Mouse (Mus musculus): Measurements from ENCODE around the gene Nf1. TPM values are rescaled to one million over a fixed set of nuclear protein-coding genes. Genes with fewer than 3 reads are reported as not detected.

Gene Nf1
- polyA plus RNA-seq, 1 experiment from 2014 or later = 9.0 TPM

DNA sequence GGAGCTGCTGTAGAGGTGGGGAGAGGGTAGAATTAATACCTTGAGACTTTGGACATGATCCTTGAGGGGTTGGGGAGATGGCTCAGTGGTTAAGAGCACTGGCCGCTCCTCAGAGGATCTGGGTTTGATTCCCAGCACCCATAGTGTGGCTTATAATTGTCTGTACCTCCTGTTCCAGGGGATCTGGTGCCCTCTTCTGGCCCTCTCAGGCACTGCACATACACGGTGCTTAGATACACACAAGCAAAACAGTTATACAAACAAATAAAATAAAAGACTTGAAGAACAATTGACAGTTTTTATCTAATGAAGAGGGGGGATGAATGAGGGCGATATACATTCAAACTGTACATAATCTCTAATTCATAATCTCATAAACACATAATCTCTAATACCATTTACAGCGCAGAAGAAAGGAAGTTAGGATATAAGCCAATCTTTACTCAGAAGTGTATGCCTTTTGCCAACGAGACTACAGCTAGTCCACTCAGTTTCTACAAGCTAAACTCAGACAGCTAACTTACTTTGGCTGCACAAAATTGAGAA is 2.7 kb upstream of the Nf1 start:
- H3K4me3 ChIP-seq = no peak overlapping the region
- no peak overlapping the region for H3K27ac ChIP-seq
- H3K4me2 ChIP-seq (replicated peaks) = no peak overlapping the region
- 0 out of 2 replicates have a peak, but pooled peaks cover 7% of the 10 kb centered on the region for H3K27me3 ChIP-seq (replicated peaks)
- no peak overlapping the region for H3K9ac ChIP-seq
- no peaks in the 10 kb centered on the region for H3K36me3 ChIP-seq
- WGBS = 87% methylated on average over 5 of the region's 5 CpGs
- H3K4me1 ChIP-seq = peaks cover 11% of the 10 kb centered on the region
- no peak for ATAC-seq (ENCODE audit: low FRiP score, low read depth)
- H3K9me3 ChIP-seq = no peaks in the 10 kb centered on the region

DNA sequence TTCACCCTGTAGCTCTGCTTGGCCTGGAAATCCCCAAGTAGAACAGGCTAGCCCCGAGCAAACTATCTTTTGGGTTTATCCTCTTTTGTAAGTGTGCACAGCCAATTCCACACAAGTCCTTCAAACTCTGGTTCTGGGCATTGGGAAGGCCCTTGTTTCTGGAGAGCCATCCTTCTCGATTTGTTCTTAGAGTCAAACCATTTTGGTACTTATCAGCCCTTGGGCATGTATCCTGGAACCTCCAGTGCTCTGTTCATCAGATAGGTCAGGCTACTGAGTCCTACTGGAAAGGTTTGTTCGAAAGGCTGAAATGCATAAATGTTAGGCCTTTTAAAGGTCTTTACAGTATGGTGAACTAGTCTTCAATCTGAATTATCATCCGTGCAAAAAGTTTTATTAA is 872 bp upstream of the Nf1 start:
- H3K9ac ChIP-seq = no peak overlapping the region
- H3K9me3 ChIP-seq = no peaks in the 10 kb centered on the region
- H3K27me3 ChIP-seq (replicated peaks) = 0 out of 2 replicates have a peak, but pooled peaks cover 7% of the 10 kb centered on the region
- H3K27ac ChIP-seq = no peak overlapping the region
- H3K4me2 ChIP-seq (replicated peaks) = peak overlapping the region; percentile 88
- no peak for ATAC-seq (ENCODE audit: low FRiP score, low read depth)
- no peaks in the 10 kb centered on the region for H3K36me3 ChIP-seq
- WGBS = 56% methylated on average over 4 of the region's 4 CpGs
- H3K4me3 ChIP-seq = peak overlapping the region; percentile 99; the same call in 1 of the 2 replicates
- peaks cover 11% of the 10 kb centered on the region for H3K4me1 ChIP-seq

- Histone ChIP-seq H3K9me3 (no peaks in the 10 kb centered on the region), H3K4me1 (peaks cover 11% of the 10 kb centered on the region), H3K9ac (peak overlapping the region; percentile 99), H3K4me3 (peak overlapping the region; percentile 99), H3K4me2 (replicated peaks) (peak overlapping the region; percentile 88), H3K27ac (peak overlapping the region; percentile 81), H3K36me3 (peaks cover 6% of the 10 kb centered on the region; the same call in 1 of the 2 replicates), H3K27me3 (replicated peaks) (0 out of 2 replicates have a peak, but pooled peaks cover 7% of the 10 kb centered on the region)
- ATAC-seq (ENCODE audit: low FRiP score, low read depth) = peak; percentile 79
- under 1% methylated on average over 49 of the region's 63 CpGs for WGBS
Measured at GRCm38 (mm10) chr11:79339808-79340781, 602 bp downstream of the Nf1 start.

DNA sequence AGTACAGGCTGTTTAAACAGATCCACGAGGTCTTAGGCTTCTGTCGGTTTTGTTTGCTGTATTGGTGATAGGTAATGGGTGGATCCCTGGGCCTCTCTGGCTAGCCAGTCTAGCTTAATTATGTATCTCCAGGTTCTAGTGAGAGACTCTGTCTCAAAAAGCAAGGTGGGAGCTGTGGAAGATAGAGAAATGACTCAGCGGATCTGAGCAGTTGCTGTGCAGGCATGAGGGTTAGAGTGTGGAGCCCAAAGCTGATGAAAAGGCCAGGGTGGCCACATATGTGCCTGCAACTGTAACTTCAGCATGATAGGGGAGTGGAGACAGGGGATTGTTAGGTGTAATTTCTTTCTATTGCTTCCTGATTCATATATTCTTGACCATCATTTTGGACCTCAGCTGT is 17.5 kb downstream of the Nf1 start:
- no peak for ATAC-seq (ENCODE audit: low FRiP score, low read depth)
- H3K36me3 ChIP-seq = no peaks in the 10 kb centered on the region
- no peaks in the 10 kb centered on the region for H3K9me3 ChIP-seq
- no peak overlapping the region for H3K9ac ChIP-seq
- H3K27me3 ChIP-seq (replicated peaks) = no peaks in the 10 kb centered on the region
- no peak overlapping the region for H3K4me2 ChIP-seq (replicated peaks)
- H3K4me3 ChIP-seq = no peak overlapping the region
- H3K4me1 ChIP-seq = no peaks in the 10 kb centered on the region
- H3K27ac ChIP-seq = no peak overlapping the region
- WGBS = 85% methylated on average over 3 of the region's 3 CpGs

DNA sequence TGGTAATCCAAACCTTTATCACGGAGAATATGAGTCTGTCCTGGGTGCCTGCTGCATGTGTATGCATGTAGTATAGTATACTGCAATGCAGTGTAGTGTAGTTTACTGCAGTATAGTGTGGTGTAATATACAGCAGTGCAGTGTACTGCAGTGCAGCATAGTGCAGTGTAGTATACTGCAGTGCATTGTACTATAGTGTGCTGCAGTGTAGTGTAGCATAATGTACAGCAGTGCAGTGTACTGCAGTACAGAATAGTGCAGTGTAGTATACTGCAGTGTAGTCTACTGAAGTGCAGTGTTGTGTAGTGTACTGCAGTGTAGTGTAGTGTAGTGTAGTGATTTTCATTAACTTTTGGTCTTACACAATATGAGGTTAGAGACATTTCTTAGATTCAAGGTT is 17.9 kb downstream of the Nf1 start:
- Histone ChIP-seq H3K9ac (no peak overlapping the region), H3K9me3 (no peaks in the 10 kb centered on the region), H3K36me3 (no peaks in the 10 kb centered on the region), H3K4me1 (no peaks in the 10 kb centered on the region), H3K4me3 (no peak overlapping the region), H3K4me2 (replicated peaks) (no peak overlapping the region), H3K27me3 (replicated peaks) (no peaks in the 10 kb centered on the region), H3K27ac (no peak overlapping the region)
- no peak for ATAC-seq (ENCODE audit: low FRiP score, low read depth)
- whole genome bisulfite sequencing = 93% methylated on average over 1 of the region's 1 CpGs

- Histone ChIP-seq H3K36me3 (no peaks in the 10 kb centered on the region), H3K4me2 (replicated peaks) (no peak overlapping the region), H3K27ac (no peak overlapping the region), H3K9ac (no peak overlapping the region), H3K9me3 (no peaks in the 10 kb centered on the region), H3K4me1 (peaks cover 4% of the 10 kb centered on the region; the same call in 1 of the 2 replicates), H3K27me3 (replicated peaks) (no peaks in the 10 kb centered on the region), H3K4me3 (no peak overlapping the region)
- WGBS = 88% methylated on average over 3 of the region's 3 CpGs
- no peak for ATAC-seq (ENCODE audit: low FRiP score, low read depth)
Measured at GRCm38 (mm10) chr11:79364956-79365355, 25.5 kb downstream of the Nf1 start.

GRCm38 (mm10) chr11:79366284-79366683 is 26.8 kb downstream of the Nf1 start:
- Histone ChIP-seq H3K9me3 (no peaks in the 10 kb centered on the region), H3K4me2 (replicated peaks) (no peak overlapping the region), H3K9ac (no peak overlapping the region), H3K27ac (no peak overlapping the region), H3K4me3 (no peak overlapping the region), H3K36me3 (no peaks in the 10 kb centered on the region), H3K27me3 (replicated peaks) (no peaks in the 10 kb centered on the region), H3K4me1 (peaks cover 4% of the 10 kb centered on the region; the same call in 1 of the 2 replicates)
- 30% methylated on average over 8 of the region's 8 CpGs for WGBS
- ATAC-seq (ENCODE audit: low FRiP score, low read depth) = no peak

- Histone ChIP-seq H3K9ac (no peak overlapping the region), H3K9me3 (no peaks in the 10 kb centered on the region), H3K27me3 (replicated peaks) (no peaks in the 10 kb centered on the region), H3K4me1 (no peaks in the 10 kb centered on the region), H3K4me2 (replicated peaks) (no peak overlapping the region), H3K27ac (no peak overlapping the region), H3K4me3 (no peak overlapping the region), H3K36me3 (peaks cover 7% of the 10 kb centered on the region)
- 93% methylated on average over 4 of the region's 4 CpGs for WGBS
- no peak for ATAC-seq (ENCODE audit: low FRiP score, low read depth)
Measured at GRCm38 (mm10) chr11:79373031-79373430, 33.5 kb downstream of the Nf1 start.

- H3K9me3 ChIP-seq = no peaks in the 10 kb centered on the region
- WGBS = 65% methylated on average over 3 of the region's 3 CpGs
- ATAC-seq (ENCODE audit: low FRiP score, low read depth) = no peak
- no peak overlapping the region for H3K4me3 ChIP-seq
- no peaks in the 10 kb centered on the region for H3K4me1 ChIP-seq
- no peak overlapping the region for H3K27ac ChIP-seq
- H3K36me3 ChIP-seq = peaks cover 15% of the 10 kb centered on the region
- H3K9ac ChIP-seq = no peak overlapping the region
- no peak overlapping the region for H3K4me2 ChIP-seq (replicated peaks)
- H3K27me3 ChIP-seq (replicated peaks) = no peaks in the 10 kb centered on the region
Measured at GRCm38 (mm10) chr11:79398336-79398735, 58.8 kb downstream of the Nf1 start.

DNA sequence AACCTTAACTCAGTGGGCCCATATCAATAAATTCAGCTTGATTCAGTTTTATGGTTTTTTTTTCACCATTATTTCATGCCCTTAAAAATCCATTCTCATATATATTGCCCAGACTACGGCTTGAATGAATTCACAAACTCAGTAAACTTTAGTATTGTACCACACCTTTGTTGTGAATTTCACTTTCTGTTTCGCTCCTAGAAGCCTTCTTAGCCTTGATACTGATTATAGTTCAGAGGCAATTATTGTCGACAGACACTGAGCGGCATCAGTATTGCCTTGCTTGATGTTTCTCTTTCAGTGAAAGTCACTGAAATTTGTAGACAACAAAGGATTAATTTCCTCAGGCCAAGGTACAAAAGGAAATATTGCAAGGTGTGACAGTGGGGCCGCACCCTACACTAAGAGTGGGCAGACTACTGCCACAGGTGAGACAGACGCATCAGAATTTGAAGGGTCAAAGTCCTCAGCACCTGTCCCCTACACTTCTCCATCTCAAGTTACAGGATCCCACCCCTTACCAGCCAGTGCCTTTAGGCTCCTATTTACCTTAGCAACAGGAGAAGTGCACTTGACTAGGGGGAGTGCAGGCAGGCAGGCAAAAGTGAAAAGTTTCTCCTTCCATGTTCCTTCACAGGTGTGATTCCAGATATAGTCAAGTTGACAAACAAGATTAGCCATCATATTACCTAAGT is 64.3 kb downstream of the Nf1 start:
- no peaks in the 10 kb centered on the region for H3K4me1 ChIP-seq
- no peaks in the 10 kb centered on the region for H3K27me3 ChIP-seq (replicated peaks)
- H3K9ac ChIP-seq = no peak overlapping the region
- H3K4me2 ChIP-seq (replicated peaks) = no peak overlapping the region
- 97% methylated on average over 6 of the region's 6 CpGs for WGBS
- H3K27ac ChIP-seq = no peak overlapping the region
- H3K9me3 ChIP-seq = no peaks in the 10 kb centered on the region
- H3K4me3 ChIP-seq = no peak overlapping the region
- H3K36me3 ChIP-seq = peaks cover 19% of the 10 kb centered on the region
- no peak for ATAC-seq (ENCODE audit: low FRiP score, low read depth)

DNA sequence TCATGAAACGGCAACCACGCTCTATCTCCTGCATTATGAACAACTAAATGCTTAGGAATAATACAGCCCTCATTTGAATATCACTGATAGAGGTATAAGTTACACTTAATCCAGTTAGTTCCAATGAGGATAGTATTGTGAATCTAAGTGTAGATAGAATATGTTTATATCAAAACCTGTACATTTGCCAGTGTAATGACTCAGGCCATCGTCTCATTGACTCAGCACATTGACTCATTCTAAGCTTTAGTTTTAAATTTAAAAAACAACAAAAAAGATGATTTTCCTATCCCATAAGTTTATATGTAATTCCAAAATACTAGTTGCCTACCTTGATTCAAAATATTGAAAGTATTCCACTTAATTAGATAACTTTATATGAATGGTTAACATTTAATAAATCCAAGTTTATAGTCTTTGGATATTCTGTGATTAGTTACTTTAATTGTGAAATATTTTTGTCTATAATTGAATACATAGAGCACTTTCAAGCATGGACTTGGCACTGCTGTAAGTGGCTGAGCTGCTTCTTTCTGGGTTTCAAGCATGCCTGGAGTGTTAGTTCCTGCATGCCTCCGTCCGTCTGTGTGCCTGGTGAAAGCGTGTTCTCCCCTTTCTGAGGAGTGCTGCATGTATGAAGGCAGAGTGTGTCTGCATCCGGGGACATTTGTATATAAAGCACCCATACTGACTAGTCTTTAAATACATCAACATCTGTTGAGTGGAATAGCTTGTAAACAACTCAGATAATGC is 74.4 kb downstream of the Nf1 start:
- no peak overlapping the region for H3K9ac ChIP-seq
- peaks cover 20% of the 10 kb centered on the region for H3K36me3 ChIP-seq
- no peak overlapping the region for H3K4me2 ChIP-seq (replicated peaks)
- WGBS = 91% methylated on average over 7 of the region's 7 CpGs
- no peak for ATAC-seq (ENCODE audit: low FRiP score, low read depth)
- no peaks in the 10 kb centered on the region for H3K27me3 ChIP-seq (replicated peaks)
- no peaks in the 10 kb centered on the region for H3K4me1 ChIP-seq
- no peak overlapping the region for H3K27ac ChIP-seq
- no peak overlapping the region for H3K4me3 ChIP-seq
- no peaks in the 10 kb centered on the region for H3K9me3 ChIP-seq

Measured in neural tube, embryonic 12.5 days (tissue).